19 mouse cellular contexts compared by ENCODE assay signal in the genomic region with DNA sequence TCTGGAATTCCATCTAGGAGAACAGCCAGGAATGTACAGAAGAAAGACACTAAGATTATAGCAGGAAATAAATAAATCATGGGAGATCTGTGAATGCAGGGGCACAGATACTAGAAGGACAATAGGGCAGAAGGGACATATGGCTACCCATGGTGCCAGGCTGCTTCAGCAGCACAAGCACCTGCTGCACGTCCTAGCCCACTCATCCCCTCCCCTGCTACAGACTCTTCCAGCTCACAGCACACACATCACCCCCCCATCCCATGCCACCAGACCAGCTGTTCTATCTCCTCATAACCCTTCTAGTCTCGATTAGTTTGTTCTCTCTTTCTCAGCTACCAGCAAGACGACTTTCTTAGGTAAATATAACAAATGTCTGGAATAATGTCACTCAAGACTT.
"Had no signal": no experiment of that assay in that cellular context is flagged by ENCODE, and none has a peak within 500 bp of the region (broad histone marks: within the 10 kb centered on the region; RNA-seq: fewer than 3 reads in every experiment).

No protein-coding gene starts in this region.

- H3K27ac ChIP-seq: kidney, postnatal 0 days; layer of hippocampus, adult 2 months; left cerebral cortex, adult 2 months; liver, embryonic 13.5 days; lung, embryonic 15.5 days; macrophage; neural tube, embryonic 15.5 days had no signal

- H3K9ac ChIP-seq: liver, embryonic 13.5 days; liver, postnatal 0 days; lung, embryonic 15.5 days; neural tube, embryonic 15.5 days; stomach, embryonic 15.5 days had no signal

- H3K27me3 ChIP-seq: liver, embryonic 13.5 days; lung, embryonic 15.5 days; stomach, embryonic 15.5 days had no signal

- H3K4me3 ChIP-seq: layer of hippocampus, adult 2 months; left cerebral cortex, adult 2 months; liver, embryonic 13.5 days; lung, embryonic 15.5 days; megakaryocyte, embryonic 14.5 days; neural tube, embryonic 15.5 days; stomach, embryonic 15.5 days had no signal

- H3K9me3 ChIP-seq: liver, embryonic 13.5 days; lung, embryonic 15.5 days; neural tube, embryonic 15.5 days; stomach, embryonic 15.5 days had no signal

- ATAC-seq: liver, postnatal 0 days; midbrain, embryonic 16.5 days had no signal

- H3K4me2 ChIP-seq: liver, embryonic 13.5 days; lung, embryonic 15.5 days; midbrain, embryonic 11.5 days; neural tube, embryonic 15.5 days; stomach, embryonic 15.5 days had no signal

- H3K4me1 ChIP-seq: lung, embryonic 15.5 days had no signal

- H3K36me3 ChIP-seq: liver, embryonic 13.5 days; lung, embryonic 15.5 days; neural tube, embryonic 15.5 days; stomach, embryonic 15.5 days had no signal

- DNase-seq: kidney, adult 11 months; kidney, adult 9 months; kidney, postnatal 36 days; liver; liver, embryonic 13.5 days; liver, postnatal 0 days; lung, postnatal 14 days; right cerebral cortex, postnatal 4 days; spleen, adult 18-20 months had no signal
